Mouse (Mus musculus): ENCODE data around the gene Pllp.

The Pllp gene

GRCm38 (mm10) chr8:94649496-94649895 lies 46.6 kb downstream of the Pllp start:
- DNase-seq (ENCODE audit: low spot score), result no peak

GRCm38 (mm10) chr8:94646165-94646564 lies 49.9 kb downstream of the Pllp start:
- DNase-seq (ENCODE audit: low spot score), result no peak

GRCm38 (mm10) chr8:94645202-94645601 lies 50.9 kb downstream of the Pllp start:
- no peak for DNase-seq (ENCODE audit: low spot score)

- no peak for DNase-seq (ENCODE audit: low spot score)
These were observed 54.1 kb downstream of the Pllp start for GRCm38 (mm10) chr8:94641938-94642337.

GRCm38 (mm10) chr8:94641183-94641582 lies 54.9 kb downstream of the Pllp start:
- no peak for DNase-seq (ENCODE audit: low spot score)

GRCm38 (mm10) chr8:94634211-94634610 lies 61.9 kb downstream of the Pllp start:
- no peak for DNase-seq (ENCODE audit: low spot score)

- no peak for DNase-seq (ENCODE audit: low spot score)
These were observed 62.4 kb downstream of the Pllp start for GRCm38 (mm10) chr8:94633564-94634194.

Measured in ovary, adult 18-20 months (tissue).